Mouse (Mus musculus): ENCODE measurements around the gene Pik3r2. TPM values are rescaled to one million over a fixed set of nuclear protein-coding genes. Genes with fewer than 3 reads are reported as not detected.

Gene Pik3r2
- polyA plus RNA-seq, 1 experiment, result 20.1 TPM

- peaks cover 3% of the 10 kb centered on the region for H3K4me1 ChIP-seq (ENCODE audit: control insufficient read depth, insufficient read depth, low read length)
- TF ChIP-seq POLR2A (IDR thresholded peaks at IDR 0.05; ENCODE audit: insufficient read depth, low read length) (no peak), CTCF (IDR thresholded peaks at IDR 0.05; ENCODE audit: low read depth, low read length) (peak; percentile 9)
- H3K27ac ChIP-seq (ENCODE audit: insufficient read depth, low read length), result no peak overlapping the region
- no peak overlapping the region for H3K4me3 ChIP-seq (ENCODE audit: low read depth, low read length)
- peaks cover 4% of the 10 kb centered on the region; the same call in 1 of the 2 replicates for H3K36me3 ChIP-seq (ENCODE audit: control insufficient read depth, insufficient read depth, low read length, poor library complexity, severe bottlenecking)
- no peaks in the 10 kb centered on the region for H3K9me3 ChIP-seq (replicated peaks; ENCODE audit: control insufficient read depth, insufficient read depth, low read length, poor library complexity, severe bottlenecking)
- no peaks in the 10 kb centered on the region for H3K27me3 ChIP-seq (ENCODE audit: control insufficient read depth, insufficient read depth, low read length, poor library complexity, severe bottlenecking)
- no peak overlapping the region for H3K9ac ChIP-seq (ENCODE audit: low read depth, poor library complexity, severe bottlenecking)
These were observed 24.3 kb downstream of the Pik3r2 start for GRCm38 (mm10) chr8:70752000-70752764.

DNA sequence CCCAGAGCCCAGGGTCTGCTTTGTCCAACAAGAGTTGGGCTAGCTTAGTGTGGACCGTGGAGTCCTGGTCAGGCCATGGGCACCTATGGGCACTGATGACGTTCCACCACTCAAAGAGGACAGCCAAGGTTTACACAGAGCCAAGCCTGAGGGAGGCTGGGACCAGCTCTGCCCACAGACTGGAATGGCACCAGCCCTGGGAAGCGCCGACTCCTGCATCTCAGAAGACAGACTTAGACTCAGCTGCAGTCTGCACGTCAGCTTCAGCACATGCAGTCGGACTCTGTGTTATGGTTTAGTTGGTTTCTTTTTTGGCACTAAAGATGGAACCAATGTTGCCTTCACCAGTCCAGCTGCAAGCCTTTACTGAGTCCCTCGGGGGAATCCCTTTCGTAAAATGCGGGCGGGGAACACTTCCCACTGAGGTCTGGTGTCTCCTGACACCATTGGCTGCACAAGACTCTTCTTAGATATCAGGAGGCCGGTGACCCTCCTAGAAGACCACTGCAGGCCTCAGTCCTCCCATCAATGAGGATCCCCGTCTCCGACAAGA is 26.3 kb downstream of the Pik3r2 start:
- Histone ChIP-seq H3K36me3 (ENCODE audit: control insufficient read depth, insufficient read depth, low read length, poor library complexity, severe bottlenecking) (no peaks in the 10 kb centered on the region), H3K9me3 (replicated peaks; ENCODE audit: control insufficient read depth, insufficient read depth, low read length, poor library complexity, severe bottlenecking) (no peaks in the 10 kb centered on the region), H3K27ac (ENCODE audit: insufficient read depth, low read length) (no peak overlapping the region), H3K27me3 (ENCODE audit: control insufficient read depth, insufficient read depth, low read length, poor library complexity, severe bottlenecking) (no peaks in the 10 kb centered on the region), H3K4me3 (ENCODE audit: low read depth, low read length) (no peak overlapping the region), H3K4me1 (ENCODE audit: control insufficient read depth, insufficient read depth, low read length) (no peaks in the 10 kb centered on the region), H3K9ac (ENCODE audit: low read depth, poor library complexity, severe bottlenecking) (no peak overlapping the region)
- no peak for TF ChIP-seq EP300 (IDR thresholded peaks at IDR 0.05; ENCODE audit: insufficient read depth, low read depth, low read length)
- TF ChIP-seq CTCF (IDR thresholded peaks at IDR 0.05; ENCODE audit: low read depth, low read length), result no peak
- TF ChIP-seq POLR2A (IDR thresholded peaks at IDR 0.05; ENCODE audit: insufficient read depth, low read length), result no peak

- H3K27ac ChIP-seq (ENCODE audit: insufficient read depth, low read length), result no peak overlapping the region
- no peaks in the 10 kb centered on the region for H3K9me3 ChIP-seq (replicated peaks; ENCODE audit: control insufficient read depth, insufficient read depth, low read length, poor library complexity, severe bottlenecking)
- H3K9ac ChIP-seq (ENCODE audit: low read depth, poor library complexity, severe bottlenecking), result no peak overlapping the region
- no peaks in the 10 kb centered on the region for H3K4me1 ChIP-seq (ENCODE audit: control insufficient read depth, insufficient read depth, low read length)
- TF ChIP-seq EP300 (IDR thresholded peaks at IDR 0.05; ENCODE audit: insufficient read depth, low read depth, low read length) (no peak), CTCF (IDR thresholded peaks at IDR 0.05; ENCODE audit: low read depth, low read length) (no peak), POLR2A (IDR thresholded peaks at IDR 0.05; ENCODE audit: insufficient read depth, low read length) (no peak)
- H3K36me3 ChIP-seq (ENCODE audit: control insufficient read depth, insufficient read depth, low read length, poor library complexity, severe bottlenecking), result no peaks in the 10 kb centered on the region
- peak overlapping the region; percentile 1 for H3K4me3 ChIP-seq (ENCODE audit: low read depth, low read length)
- no peaks in the 10 kb centered on the region for H3K27me3 ChIP-seq (ENCODE audit: control insufficient read depth, insufficient read depth, low read length, poor library complexity, severe bottlenecking)
These were observed 27.3 kb downstream of the Pik3r2 start for GRCm38 (mm10) chr8:70749097-70749674.

DNA sequence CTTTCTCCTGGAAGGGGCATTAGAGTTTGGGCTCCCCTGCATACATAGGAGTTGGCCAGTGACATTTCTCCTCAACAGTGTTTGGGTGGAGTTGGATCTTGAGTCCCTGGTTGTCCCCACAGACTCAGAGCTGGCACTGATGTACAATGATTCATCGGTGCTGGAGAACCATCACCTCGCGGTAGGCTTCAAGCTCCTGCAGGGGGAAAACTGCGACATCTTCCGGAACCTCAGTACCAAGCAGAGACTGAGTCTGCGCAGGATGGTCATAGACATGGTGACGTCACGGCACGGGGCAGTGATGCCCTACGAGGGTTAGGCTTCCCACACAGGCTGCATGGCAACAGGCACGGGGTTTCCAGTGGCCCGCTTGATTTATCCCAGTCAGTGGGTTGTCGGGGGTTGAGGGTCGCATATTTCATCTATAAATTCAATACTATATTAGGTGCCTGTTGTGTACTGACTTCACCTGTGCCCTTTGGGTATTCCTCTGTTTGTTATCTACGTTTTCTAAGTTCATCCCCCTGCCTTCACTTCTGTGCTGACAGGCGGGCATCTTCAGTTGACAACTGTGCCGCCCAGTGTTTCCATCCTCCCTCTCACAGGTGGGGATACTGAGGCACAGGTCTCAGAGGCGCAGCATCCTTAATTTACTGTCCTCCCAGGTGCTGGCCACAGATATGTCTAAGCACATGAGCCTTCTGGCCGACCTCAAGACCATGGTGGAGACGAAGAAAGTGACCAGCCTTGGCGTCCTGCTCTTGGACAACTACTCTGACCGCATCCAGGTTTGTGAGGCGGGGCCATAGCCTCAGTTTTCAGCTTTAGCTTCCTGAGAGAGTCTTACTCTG is 28.0 kb downstream of the Pik3r2 start:
- H3K9me3 ChIP-seq (replicated peaks; ENCODE audit: control insufficient read depth, insufficient read depth, low read length, poor library complexity, severe bottlenecking), result no peaks in the 10 kb centered on the region
- peak overlapping the region; percentile 1; the same call in 1 of the 2 replicates for H3K4me3 ChIP-seq (ENCODE audit: low read depth, low read length)
- no peak overlapping the region for H3K27ac ChIP-seq (ENCODE audit: insufficient read depth, low read length)
- TF ChIP-seq CTCF (IDR thresholded peaks at IDR 0.05; ENCODE audit: low read depth, low read length) (no peak), EP300 (IDR thresholded peaks at IDR 0.05; ENCODE audit: insufficient read depth, low read depth, low read length) (no peak), POLR2A (IDR thresholded peaks at IDR 0.05; ENCODE audit: insufficient read depth, low read length) (no peak)
- no peaks in the 10 kb centered on the region for H3K4me1 ChIP-seq (ENCODE audit: control insufficient read depth, insufficient read depth, low read length)
- no peaks in the 10 kb centered on the region for H3K36me3 ChIP-seq (ENCODE audit: control insufficient read depth, insufficient read depth, low read length, poor library complexity, severe bottlenecking)
- H3K9ac ChIP-seq (ENCODE audit: low read depth, poor library complexity, severe bottlenecking), result no peak overlapping the region
- no peaks in the 10 kb centered on the region for H3K27me3 ChIP-seq (ENCODE audit: control insufficient read depth, insufficient read depth, low read length, poor library complexity, severe bottlenecking)

GRCm38 (mm10) chr8:70747211-70747890 is 29.2 kb downstream of the Pik3r2 start:
- TF ChIP-seq EP300 (IDR thresholded peaks at IDR 0.05; ENCODE audit: insufficient read depth, low read depth, low read length) (no peak), CTCF (IDR thresholded peaks at IDR 0.05; ENCODE audit: low read depth, low read length) (no peak), POLR2A (IDR thresholded peaks at IDR 0.05; ENCODE audit: insufficient read depth, low read length) (no peak)
- no peak overlapping the region for H3K27ac ChIP-seq (ENCODE audit: insufficient read depth, low read length)
- no peak overlapping the region for H3K4me3 ChIP-seq (ENCODE audit: low read depth, low read length)
- no peaks in the 10 kb centered on the region for H3K36me3 ChIP-seq (ENCODE audit: control insufficient read depth, insufficient read depth, low read length, poor library complexity, severe bottlenecking)
- no peaks in the 10 kb centered on the region for H3K9me3 ChIP-seq (replicated peaks; ENCODE audit: control insufficient read depth, insufficient read depth, low read length, poor library complexity, severe bottlenecking)
- H3K9ac ChIP-seq (ENCODE audit: low read depth, poor library complexity, severe bottlenecking), result no peak overlapping the region
- H3K4me1 ChIP-seq (ENCODE audit: control insufficient read depth, insufficient read depth, low read length), result no peaks in the 10 kb centered on the region
- no peaks in the 10 kb centered on the region for H3K27me3 ChIP-seq (ENCODE audit: control insufficient read depth, insufficient read depth, low read length, poor library complexity, severe bottlenecking)

All from ES-Bruce4 (cell line).